Mouse (Mus musculus) urinary bladder, postnatal 25 days (tissue): ENCODE measurements around the gene Prr15l.

Experiments used
- DNase-seq: peaks from one replicate; pipeline ENCODE4 v3.0.0; 2022; ENCODE audit warnings: low spot score

Prr15l gene

DNA sequence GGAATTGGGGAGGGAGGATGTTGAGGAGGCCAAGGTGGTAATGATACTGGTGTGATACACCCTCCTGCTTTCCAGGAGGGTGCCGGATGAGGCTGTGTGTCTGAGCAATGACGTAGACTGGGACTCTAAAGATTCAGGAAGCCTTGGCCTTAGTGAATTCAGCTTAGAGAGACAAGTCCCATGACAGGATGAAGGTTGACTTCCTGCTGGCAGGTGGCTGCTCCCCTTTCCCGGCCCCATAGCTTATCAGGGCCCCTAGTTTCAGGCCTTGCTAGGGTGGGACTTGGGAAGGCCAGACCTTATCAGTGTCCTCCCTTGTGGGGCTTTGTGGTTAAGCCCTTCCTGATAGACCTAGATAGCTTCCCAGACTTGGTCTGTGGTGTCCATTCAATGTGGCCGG lies 19.9 kb downstream of the Prr15l start:
- no peak for DNase-seq

- DNase-seq = no peak
Observed at GRCm38 (mm10) chr11:96950767-96951166, 22.9 kb downstream of the Prr15l start.

DNA sequence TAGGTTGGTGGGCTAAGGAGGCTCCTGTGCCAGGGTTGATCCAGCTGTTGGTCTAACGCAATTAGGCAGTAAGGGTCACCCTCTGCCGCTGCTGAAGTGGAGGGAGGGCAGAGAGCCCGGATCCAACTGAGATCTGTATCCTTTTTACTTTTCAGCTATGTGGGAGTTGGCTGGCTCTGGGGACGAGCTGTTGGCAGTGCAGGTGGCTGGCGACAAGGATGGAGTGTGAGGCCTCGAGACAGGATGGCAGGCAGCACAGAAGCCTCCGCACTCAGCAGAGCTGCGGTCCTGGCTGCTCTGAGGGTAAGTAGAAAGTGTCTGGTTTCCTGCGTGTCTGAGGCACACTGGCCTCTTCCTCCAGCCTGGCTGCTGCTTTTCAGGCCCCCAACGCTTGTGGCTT lies 24.5 kb downstream of the Prr15l start:
- no peak for DNase-seq

DNA sequence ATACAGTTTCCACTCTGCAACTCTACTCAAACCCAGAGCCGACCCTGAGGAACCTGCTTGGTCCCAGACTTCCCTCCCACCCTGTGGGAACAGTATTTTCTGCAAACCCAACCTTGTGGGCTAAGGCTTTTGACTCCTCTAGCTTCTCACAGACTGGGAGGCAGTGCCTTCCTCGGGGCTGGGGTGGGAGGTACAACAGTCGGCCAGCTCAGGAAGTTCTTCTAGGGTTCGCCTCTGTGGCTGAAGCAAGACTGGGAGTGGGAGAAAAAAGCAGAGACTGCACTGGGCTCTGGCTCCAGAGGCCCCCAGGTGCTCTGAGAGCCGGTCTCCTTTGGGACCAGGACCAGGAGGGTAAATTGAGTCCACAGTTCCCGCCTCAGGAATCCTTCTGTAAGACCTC lies 25.0 kb downstream of the Prr15l start:
- DNase-seq = no peak

GRCm38 (mm10) chr11:96955094-96955493 lies 27.2 kb downstream of the Prr15l start:
- no peak for DNase-seq

GRCm38 (mm10) chr11:96956009-96956724 lies 28.3 kb downstream of the Prr15l start:
- no peak for DNase-seq

DNA sequence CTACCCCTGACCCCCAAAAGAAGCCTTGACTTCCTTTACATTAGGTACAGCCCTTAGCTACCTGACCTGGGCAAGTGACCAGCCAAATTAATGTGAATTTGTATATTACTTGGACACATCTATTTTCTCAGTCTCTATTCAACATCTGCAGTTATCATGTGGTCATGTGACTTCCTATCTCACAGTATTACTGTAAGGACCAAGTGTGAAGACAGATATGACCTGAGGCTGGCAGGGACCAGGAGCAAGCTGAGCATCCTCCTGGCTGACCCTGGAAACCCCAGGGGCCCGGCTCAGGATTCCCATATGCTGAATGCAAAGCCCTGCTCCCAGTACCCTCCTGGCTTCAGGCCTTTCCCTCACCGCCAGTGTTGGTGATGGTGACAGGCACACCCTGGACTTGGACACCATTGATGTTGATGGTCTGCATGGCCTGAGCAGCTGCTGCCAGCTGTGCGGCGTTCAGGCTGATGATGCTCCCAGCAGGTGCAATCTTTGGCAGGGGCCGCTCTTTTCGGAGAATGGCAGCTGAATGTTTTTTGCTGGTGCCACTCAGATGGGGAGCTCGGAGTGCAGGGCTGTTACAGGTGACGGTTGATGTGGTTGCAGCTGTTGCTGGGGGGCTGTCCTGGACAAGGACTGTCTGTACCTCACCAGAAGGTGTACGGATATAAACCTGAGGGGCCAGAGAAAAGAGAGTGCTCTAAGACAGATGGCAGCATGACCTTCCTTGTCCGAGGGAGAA lies 29.3 kb downstream of the Prr15l start:
- no peak for DNase-seq

- peak; percentile 89 for DNase-seq
Observed at GRCm38 (mm10) chr11:96963580-96963979, 35.7 kb downstream of the Prr15l start.

GRCm38 (mm10) chr11:96966172-96966571 lies 38.3 kb downstream of the Prr15l start:
- no peak for DNase-seq

GRCm38 (mm10) chr11:96966914-96967543 lies 39.1 kb downstream of the Prr15l start:
- DNase-seq = no peak

GRCm38 (mm10) chr11:96967544-96968269 lies 39.8 kb downstream of the Prr15l start:
- no peak for DNase-seq

DNA sequence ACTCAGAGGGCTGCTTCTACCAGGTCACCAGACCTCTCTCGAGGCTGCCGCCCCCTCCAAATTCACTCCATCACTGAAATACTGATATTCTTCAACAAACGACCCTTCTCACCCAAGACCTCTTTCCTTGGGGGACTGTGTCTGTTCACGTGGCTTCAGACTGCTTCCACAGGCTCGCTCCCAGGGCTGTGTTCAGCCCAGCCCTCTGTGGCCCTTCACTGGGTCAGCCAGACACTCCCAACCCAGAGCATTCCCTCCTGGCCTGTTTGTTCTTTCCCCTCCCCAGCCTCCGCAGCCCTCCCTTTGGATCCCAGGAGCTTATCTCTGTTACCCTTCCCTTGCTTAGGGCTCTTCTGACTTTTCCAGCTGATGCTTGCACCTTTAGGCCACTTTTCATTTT lies 40.6 kb downstream of the Prr15l start:
- no peak for DNase-seq

DNA sequence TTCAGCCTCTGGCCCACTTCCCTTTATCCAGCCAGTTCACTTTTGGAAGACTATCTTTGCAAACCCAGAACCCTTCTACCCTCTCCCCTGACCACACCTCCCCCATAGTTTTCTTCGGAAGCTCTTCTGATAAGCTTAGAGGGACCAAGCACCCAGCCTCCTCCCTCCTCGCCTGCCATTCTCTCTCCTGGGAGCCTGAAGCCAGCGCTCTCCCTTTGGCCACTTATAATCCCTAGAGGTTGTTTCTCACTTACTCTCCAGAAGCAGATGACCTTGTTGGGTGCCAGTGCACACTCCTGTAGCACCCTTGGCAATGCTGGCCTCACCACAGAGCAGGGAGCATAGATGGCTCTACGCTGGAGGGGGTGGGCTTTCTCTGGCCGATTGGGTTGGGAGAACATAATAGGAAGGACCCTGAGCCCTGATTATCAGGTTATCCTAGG lies 41.4 kb downstream of the Prr15l start:
- DNase-seq = no peak

GRCm38 (mm10) chr11:96969746-96970145 lies 41.8 kb downstream of the Prr15l start:
- no peak for DNase-seq

- DNase-seq = no peak
Observed at GRCm38 (mm10) chr11:96970341-96970740, 42.4 kb downstream of the Prr15l start.

GRCm38 (mm10) chr11:96972906-96973305 lies 45.0 kb downstream of the Prr15l start:
- DNase-seq = no peak

GRCm38 (mm10) chr11:96973426-96973964 lies 45.6 kb downstream of the Prr15l start:
- DNase-seq = no peak

- no peak for DNase-seq
Observed at GRCm38 (mm10) chr11:96974813-96975212, 46.9 kb downstream of the Prr15l start.

DNA sequence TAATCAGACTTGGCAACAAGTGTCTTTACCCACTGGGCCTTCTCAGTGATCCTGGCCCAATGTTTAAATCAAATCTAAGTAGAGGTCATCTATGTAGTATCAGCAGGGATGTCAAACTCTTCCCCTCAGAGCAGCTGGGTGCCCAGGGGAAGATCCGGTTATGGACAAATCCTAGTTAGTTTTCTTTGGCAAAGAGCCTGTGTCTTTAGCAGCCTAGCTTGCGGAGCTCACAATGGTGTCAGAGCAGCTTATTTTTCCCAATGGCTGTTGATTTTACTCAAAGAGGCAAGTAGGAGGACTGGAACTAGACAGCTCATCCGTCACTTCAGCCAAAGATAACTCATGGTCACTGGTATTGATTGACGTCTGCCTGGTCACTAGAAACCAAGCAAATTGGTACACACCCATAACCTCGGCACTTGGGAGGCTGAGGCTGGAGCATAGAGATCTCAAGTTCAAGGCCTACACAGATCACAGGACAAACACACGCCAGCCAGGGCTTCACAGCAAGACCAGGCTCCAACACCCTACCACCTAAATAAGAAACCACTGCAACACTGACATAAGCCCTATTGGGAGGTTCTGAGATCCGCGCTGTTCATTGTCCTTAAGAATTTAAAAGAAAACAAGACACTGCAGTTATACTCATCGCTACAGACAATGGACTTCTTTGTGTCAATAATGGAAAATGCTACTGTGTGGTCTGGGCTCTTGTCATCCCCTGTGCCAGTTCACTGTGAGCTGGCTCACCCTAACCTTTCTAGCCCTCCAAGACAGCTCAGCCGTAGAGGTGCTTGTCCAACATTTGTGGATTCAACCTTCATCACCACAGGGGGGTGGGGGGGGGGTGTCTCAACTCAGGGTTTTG lies 47.8 kb downstream of the Prr15l start:
- DNase-seq = no peak

GRCm38 (mm10) chr11:96976379-96976687 lies 48.4 kb downstream of the Prr15l start:
- DNase-seq = no peak

- peak; percentile 85 for DNase-seq
Observed at GRCm38 (mm10) chr11:96976911-96977591, 49.1 kb downstream of the Prr15l start.
